Mouse (Mus musculus) ES-E14 (cell line): Measurements from ENCODE around the gene Tbc1d22b. TPM values are rescaled to one million over a fixed set of nuclear protein-coding genes. Genes with fewer than 3 reads are reported as not detected.
A peak's percentile ranks its signal among the peaks of the same experiment; 100 is the strongest.

Experiments
- DNase-seq: peaks from one replicate; pipeline ENCODE4 v3.0.0-alpha.2; 2013; ENCODE audit warnings: low read depth, low spot score
- H3K27ac ChIP-seq: 2 replicates; pipeline ENCODE4 v1.5.1; 2012; ENCODE audit warnings: low read depth, mild to moderate bottlenecking, low read length, moderate library complexity, mixed read lengths; ENCODE audit not compliant: poor library complexity, insufficient read depth, severe bottlenecking
- H3K36me3 ChIP-seq: 2 replicates; pipeline ENCODE4 v1.6.1; 2012; ENCODE audit warnings: mild to moderate bottlenecking, low read length, moderate library complexity, mixed read lengths; ENCODE audit not compliant: control insufficient read depth, poor library complexity, insufficient read depth, severe bottlenecking
- H3K4me1 ChIP-seq, 2 experiments: fragments of 150-350 bp in 1 of 2; sonication (generic) in 1 of 2; 2 replicates each; pipeline ENCODE4 v1.6.1; 2012; ENCODE audit warnings: low read length in 2 of 2, mild to moderate bottlenecking in 1 of 2, mixed read lengths in 1 of 2; ENCODE audit not compliant: control insufficient read depth in 2 of 2, insufficient read depth in 2 of 2, poor library complexity in 1 of 2
- H3K4me3 ChIP-seq, 2 experiments: fragments of 150-350 bp in 1 of 2; sonication (generic) in 1 of 2; 2 replicates each; pipeline ENCODE4 v1.5.1; 2012; ENCODE audit warnings: low read length in 2 of 2, low read depth in 1 of 2, mild to moderate bottlenecking in 1 of 2, mixed read lengths in 1 of 2; ENCODE audit not compliant: insufficient read depth in 1 of 2, poor library complexity in 1 of 2, severe bottlenecking in 1 of 2
- H3K9ac ChIP-seq: 2 replicates; pipeline ENCODE4 v1.6.1; 2012; ENCODE audit warnings: low read depth, mild to moderate bottlenecking, low read length, mixed read lengths; ENCODE audit not compliant: poor library complexity, insufficient read depth, severe bottlenecking
- H3K9me3 ChIP-seq: fragments of 150-350 bp; sonication (generic); 2 replicates; pipeline ENCODE4 v1.6.1; 2012; ENCODE audit warnings: low read depth, mild to moderate bottlenecking, low read length; ENCODE audit not compliant: control insufficient read depth, insufficient read depth
- CHD2 ChIP-seq: IDR thresholded peaks from 2 replicates; pipeline ENCODE4 v1.6.1; 2014; ENCODE audit warnings: mild to moderate bottlenecking, low read depth, low read length, inconsistent platforms
- HCFC1 ChIP-seq: IDR thresholded peaks from 2 replicates; pipeline ENCODE4 v1.6.1; 2012; ENCODE audit warnings: low read length, inconsistent platforms, borderline replicate concordance; ENCODE audit not compliant: insufficient read depth
- MAFK ChIP-seq: IDR thresholded peaks from 2 replicates; pipeline ENCODE4 v1.6.1; 2014; ENCODE audit warnings: mild to moderate bottlenecking, low read depth, low read length, inconsistent platforms; ENCODE audit not compliant: insufficient read depth
- ZC3H11A ChIP-seq: IDR thresholded peaks from 2 replicates; pipeline ENCODE4 v1.6.1; 2012; ENCODE audit warnings: low read depth, mild to moderate bottlenecking, inconsistent platforms, low read length, borderline replicate concordance
- ZNF384 ChIP-seq: IDR thresholded peaks from 2 replicates; pipeline ENCODE4 v1.6.1; 2012; ENCODE audit warnings: low read depth, low read length, inconsistent platforms
- in situ Hi-C, 2 experiments: fragments of 600-800 bp; cut with MboI; formaldehyde crosslinking; loops; one replicate each; pipeline ENCODE4 v1.15.1; 2025; ENCODE audit warnings: low sequenced_read_pairs in 2 of 2, inconsistent platforms in 1 of 2; ENCODE audit not compliant: unreplicated experiment in 2 of 2
- total RNA-seq: library from RNA; depleted of rRNA; stranded (reverse); fragments of 300-350 nt; gene quantifications from 2 replicates; pipeline ENCODE4 v1.2.3, GENCODE M21; 2012; rRNA removed

Gene Tbc1d22b
- total RNA-seq: 8.3 and 8.6 TPM in 2 replicates

DNA sequence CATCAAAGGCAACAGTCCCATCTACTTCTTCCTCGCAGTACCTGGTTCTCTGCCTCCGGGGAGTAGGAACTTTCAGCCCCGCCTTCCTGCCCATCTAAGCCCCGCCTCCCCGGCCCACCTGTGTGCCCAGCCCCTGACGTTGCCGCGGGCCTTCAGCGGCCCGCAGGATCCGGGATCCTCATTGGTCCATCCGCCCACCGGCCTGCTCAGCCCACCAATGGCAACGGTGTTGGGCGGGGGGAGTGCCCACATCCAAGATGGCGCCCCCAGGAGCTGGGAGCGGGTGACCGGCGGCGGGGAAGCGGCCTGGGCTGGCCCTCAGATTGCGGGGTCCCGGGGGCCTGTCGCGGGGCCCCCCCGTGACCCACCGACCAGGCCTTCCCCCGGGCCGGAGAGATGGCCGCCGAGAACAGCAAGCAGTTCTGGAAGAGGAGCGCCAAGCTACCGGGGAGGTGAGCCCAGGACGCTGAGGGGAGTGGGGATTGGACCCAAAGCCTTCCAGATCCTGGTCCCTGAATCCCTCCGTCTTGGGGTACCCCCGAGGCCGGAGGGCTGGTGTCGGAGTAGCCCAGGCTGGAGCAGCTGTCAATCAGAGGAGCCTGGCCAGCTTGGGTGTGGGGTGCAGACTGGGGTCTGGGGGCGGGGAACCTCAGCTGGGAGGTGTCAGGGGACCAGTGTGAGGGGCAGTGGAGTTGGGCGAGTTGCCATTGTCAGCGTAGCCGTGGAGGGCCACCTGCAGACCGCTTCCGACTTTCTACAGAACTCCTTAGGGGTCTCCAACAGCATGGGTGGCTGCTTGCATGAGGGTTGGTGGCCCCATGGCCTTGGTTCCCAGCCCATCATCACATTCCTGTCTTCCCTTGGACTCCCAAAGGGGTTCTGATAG lies at the start of gene Tbc1d22b, which contains the start of gene Gm17657:
TSS of gene Tbc1d22b (plus strand) at position 243 of the 886 bp plus-strand sequence.
TSS of gene Gm17657 (minus strand) at position 96 of the 886 bp plus-strand sequence.
- TF ChIP-seq HCFC1 (0 out of 2 replicates have a peak, but pooled peaks have one; percentile 55), MAFK (no peak)
- H3K36me3 ChIP-seq: no peaks in the 10 kb centered on the region
- H3K9me3 ChIP-seq: no peaks in the 10 kb centered on the region
- peak within 1 kb of the TSS; percentile 90 to 97 for H3K4me3 ChIP-seq
- H3K4me1 ChIP-seq: peaks cover 0 to 2% of the 10 kb centered on the region in 2 experiments; a peak in 1 of 4 replicates
- peak within 1 kb of the TSS; percentile 91 for H3K9ac ChIP-seq
- in situ Hi-C loops: no loop called here
- H3K27ac ChIP-seq: peak within 1 kb of the TSS; percentile 22; the same call in 1 of the 2 replicates
- peak; percentile 95 for DNase-seq

DNA sequence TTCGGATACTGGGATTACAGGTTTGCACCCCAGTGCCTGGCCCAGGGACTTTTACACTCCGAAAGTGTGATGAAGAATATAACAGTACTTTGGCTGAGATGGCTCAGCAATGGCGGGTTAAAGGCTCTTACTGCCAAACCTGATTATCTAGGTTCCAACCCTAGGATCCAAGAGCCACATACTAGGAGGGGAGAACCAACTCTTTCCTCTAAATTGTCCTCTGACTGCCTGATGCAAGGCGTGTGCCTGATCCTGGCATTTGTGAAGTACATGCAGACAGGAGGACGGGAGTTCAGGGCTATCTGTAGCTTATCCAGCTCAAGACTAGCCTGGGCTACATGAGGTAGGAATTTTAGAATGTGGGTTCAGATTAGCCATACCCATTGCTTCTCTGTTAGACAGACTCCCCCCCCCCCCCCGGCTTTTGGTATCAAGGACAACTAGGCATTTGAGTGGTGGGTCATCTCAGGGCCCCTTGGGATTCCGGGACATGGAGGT lies 49.3 kb upstream of the Tbc1d22b start:
- Histone ChIP-seq H3K36me3 (peaks cover 4% of the 10 kb centered on the region; the same call in 1 of the 2 replicates), H3K27ac (no peak overlapping the region), H3K9ac (no peak overlapping the region; the same call in 1 of the 2 replicates), H3K9me3 (no peaks in the 10 kb centered on the region), H3K4me1 (peaks cover 8 to 17% of the 10 kb centered on the region in 2 experiments; a peak in 3 of 4 replicates), H3K4me3 (no peak overlapping the region)
- TF ChIP-seq ZC3H11A: no peak
- TF ChIP-seq ZNF384: no peak
- TF ChIP-seq CHD2: no peak
- TF ChIP-seq HCFC1: no peak
- TF ChIP-seq MAFK: no peak
- in situ Hi-C loops: no loop called here
- DNase-seq: no peak

DNA sequence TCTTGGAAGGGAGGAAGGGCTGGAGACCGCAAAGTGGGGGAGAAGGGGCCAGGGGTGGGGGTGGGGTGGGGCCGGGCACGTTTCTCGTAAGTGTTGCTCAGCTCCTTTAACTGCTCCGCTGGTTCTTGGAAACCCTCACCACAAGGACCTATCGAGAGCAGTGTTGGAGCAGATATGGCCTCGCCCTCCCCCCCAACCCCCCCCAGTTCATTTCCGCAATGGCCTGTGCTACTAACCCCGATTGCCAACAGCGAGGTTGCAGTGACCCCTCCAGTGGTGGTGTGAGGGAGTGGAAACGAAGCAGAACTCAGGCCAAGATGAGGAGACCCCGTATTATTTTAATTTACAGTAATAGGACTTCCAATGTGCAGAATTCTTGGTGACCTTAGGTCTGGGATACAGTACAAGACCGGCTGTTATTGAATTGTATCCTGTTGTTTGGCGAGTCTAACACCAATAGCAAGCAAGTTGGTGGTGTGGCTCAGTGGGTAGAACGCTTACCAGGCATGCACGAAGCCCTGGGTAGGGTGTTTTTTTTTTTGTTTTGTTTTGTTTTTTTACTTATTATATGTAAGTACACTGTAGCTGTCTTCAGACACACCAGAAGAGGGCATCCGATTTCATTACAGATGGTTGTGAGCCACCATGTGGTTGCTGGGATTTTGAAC lies 48.6 kb upstream of the Tbc1d22b start:
- Histone ChIP-seq H3K36me3 (0 out of 2 replicates have a peak, but pooled peaks cover 4% of the 10 kb centered on the region), H3K27ac (no peak overlapping the region), H3K9ac (no peak overlapping the region), H3K9me3 (no peaks in the 10 kb centered on the region), H3K4me1 (peaks cover 8 to 17% of the 10 kb centered on the region in 2 experiments; a peak in 3 of 4 replicates), H3K4me3 (no peak overlapping the region)
- DNase-seq: no peak
- in situ Hi-C loops: no loop called here
- TF ChIP-seq ZNF384: no peak
- no peak for TF ChIP-seq CHD2
- TF ChIP-seq ZC3H11A: no peak
- TF ChIP-seq MAFK: no peak
- no peak for TF ChIP-seq HCFC1

DNA sequence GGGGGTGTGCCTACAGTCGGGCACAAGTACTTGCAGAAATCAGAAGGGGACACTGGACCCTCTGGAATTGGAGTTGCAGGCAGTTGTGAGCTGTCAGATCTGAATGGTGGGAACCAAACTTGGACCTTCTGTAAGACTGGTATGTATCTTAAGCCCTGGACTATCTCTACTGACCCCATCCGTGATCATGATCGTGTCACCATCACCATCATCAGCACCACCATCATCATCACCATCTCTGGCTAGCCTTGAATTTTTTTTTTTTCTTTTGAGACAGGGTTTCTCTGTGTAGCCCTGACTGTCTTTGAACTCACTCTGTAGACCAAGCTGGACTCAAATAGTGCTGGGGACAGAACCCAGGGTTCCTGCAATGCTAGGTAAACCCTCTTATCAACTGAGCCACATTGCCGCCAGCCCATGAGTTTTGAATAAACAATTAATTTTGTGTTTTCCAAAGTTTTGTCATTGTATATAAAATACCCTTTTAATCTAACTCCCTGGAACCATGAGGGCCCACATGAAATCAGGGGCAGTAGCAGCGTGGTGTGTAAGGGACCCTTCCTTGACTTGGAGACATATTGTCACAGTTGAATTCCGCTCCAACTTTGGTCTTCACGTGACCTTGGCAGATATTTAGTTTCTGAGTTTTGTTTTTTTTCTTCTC lies 47.4 kb upstream of the Tbc1d22b start:
- Histone ChIP-seq H3K9me3 (no peaks in the 10 kb centered on the region), H3K4me1 (peaks cover 8 to 19% of the 10 kb centered on the region in 2 experiments; a peak in 3 of 4 replicates), H3K27ac (no peak overlapping the region), H3K36me3 (no peaks in the 10 kb centered on the region), H3K4me3 (no peak overlapping the region), H3K9ac (no peak overlapping the region)
- TF ChIP-seq ZNF384 (no peak), MAFK (no peak), ZC3H11A (no peak), CHD2 (no peak), HCFC1 (no peak)
- in situ Hi-C loops: no loop called here
- DNase-seq: no peak
